Mouse (Mus musculus) 3134 (cell line): ENCODE results near the gene Ipo13.
A peak's percentile ranks its signal among the peaks of the same experiment; 100 is the strongest.

Experiments
- DNase-seq: peaks from one replicate; pipeline ENCODE4 v3.0.0-alpha.2; 2011; ENCODE audit warnings: low spot score; ENCODE audit not compliant: insufficient read length; ENCODE audit errors: extremely low read depth

Gene Ipo13

GRCm38 (mm10) chr4:117885093-117885492, 29.7 kb downstream of the Ipo13 start:
- no peak for DNase-seq

- no peak for DNase-seq
Observed at GRCm38 (mm10) chr4:117884146-117884545, 30.7 kb downstream of the Ipo13 start.

- no peak for DNase-seq
Observed at GRCm38 (mm10) chr4:117882701-117883691, 31.8 kb downstream of the Ipo13 start, which contains the start of gene B4galt2. B4galt2 (minus strand) TSS chr4:117883487.

DNA sequence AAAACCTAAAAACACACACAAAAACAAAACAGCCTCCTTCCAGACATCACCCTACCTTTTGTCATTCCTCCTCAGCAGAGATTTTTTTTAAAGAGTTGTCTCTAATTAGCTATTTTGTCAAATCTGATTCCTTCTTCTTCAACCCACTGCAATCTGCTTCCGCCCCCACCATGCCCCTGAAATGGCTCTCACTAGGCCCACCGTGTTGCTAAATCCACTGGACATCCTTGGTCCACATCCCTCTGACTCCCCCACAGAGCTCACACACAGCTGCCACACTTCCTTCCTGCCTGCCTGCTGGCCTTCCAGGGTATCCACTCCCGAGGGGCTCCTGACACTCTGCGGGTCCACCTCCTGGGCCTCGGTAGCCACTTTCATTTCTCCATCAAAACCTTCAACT, 36.1 kb downstream of the Ipo13 start:
- DNase-seq = no peak

GRCm38 (mm10) chr4:117878301-117878700, 36.5 kb downstream of the Ipo13 start:
- no peak for DNase-seq

DNA sequence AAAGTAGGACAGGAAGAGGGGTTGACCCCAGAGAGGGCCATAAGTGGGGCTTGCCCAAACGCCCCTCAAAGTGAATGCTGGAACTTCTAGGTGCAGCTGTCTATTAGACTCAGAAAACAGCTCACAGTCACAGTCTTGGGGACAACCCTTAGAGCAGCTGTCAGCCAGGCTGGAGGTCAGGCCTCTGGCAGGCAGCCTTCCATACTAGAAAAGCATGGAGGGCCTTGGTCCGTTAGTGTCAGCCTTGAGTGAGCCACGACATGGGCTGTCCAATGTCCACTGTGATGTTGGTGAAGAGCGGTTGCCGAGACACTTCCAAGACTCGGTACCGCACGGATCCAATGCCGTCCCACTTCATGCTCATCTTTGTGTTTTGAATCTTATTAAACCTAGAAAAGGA, 41.2 kb downstream of the Ipo13 start:
- DNase-seq = no peak

GRCm38 (mm10) chr4:117872471-117872886, 42.3 kb downstream of the Ipo13 start, which contains the start of gene Ccdc24:
Ccdc24 (minus strand) TSS chr4:117872557.
- DNase-seq = no peak

- DNase-seq = no peak
Observed at GRCm38 (mm10) chr4:117871787-117872186, 43.0 kb downstream of the Ipo13 start.

- no peak for DNase-seq
Observed at GRCm38 (mm10) chr4:117870437-117870836, 44.4 kb downstream of the Ipo13 start.

DNA sequence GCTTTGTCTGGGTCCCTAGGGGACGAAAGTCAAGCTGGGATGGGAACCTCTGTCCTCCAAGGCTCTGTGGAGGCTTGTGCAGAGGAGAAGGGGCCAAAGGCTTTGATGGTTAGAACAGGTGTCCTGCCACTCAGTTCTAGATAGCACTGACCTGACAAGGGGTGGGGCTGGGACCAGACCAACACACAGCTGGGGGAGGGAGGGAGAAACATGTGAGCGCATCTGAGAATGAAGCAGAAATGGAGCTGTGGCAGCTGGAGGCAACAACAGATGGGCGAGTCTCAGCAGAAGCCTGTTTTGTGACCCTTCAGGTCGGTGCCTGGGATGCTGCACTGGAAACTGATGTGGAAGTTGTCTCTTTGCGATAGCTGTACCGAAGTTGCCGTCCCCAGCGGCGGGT, 45.5 kb downstream of the Ipo13 start:
- DNase-seq = no peak

GRCm38 (mm10) chr4:117867823-117868222, 47.0 kb downstream of the Ipo13 start:
- no peak for DNase-seq

GRCm38 (mm10) chr4:117867000-117867399, 47.8 kb downstream of the Ipo13 start:
- DNase-seq = no peak

- peak; percentile 84 for DNase-seq
Observed at GRCm38 (mm10) chr4:117866083-117866482, 48.7 kb downstream of the Ipo13 start.

- no peak for DNase-seq
Observed at GRCm38 (mm10) chr4:117862823-117863222, 52.0 kb downstream of the Ipo13 start.

GRCm38 (mm10) chr4:117860570-117860969, 54.2 kb downstream of the Ipo13 start:
- no peak for DNase-seq

- peak; percentile 40 for DNase-seq
Observed at GRCm38 (mm10) chr4:117858794-117859193, 56.0 kb downstream of the Ipo13 start.

DNA sequence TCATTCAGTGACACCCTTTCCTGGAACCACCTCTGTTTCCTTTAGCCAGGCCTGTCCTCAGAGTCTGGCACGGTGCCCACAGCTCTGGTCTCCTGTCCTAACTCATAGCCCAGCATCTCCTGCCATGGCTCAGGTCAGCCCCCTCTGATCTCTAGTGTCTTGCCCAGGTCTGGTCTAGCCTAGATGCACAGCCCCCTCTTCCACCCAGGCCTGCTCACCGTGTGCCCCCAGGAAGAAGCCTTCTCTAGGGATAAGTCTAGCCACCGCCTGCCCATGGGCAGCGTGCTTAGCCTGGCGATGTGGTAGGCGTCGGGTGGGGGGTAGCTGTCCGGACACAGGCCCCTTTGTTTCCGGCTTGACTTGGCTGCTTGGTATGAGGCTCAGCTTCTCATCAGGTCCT, 59.7 kb downstream of the Ipo13 start:
- DNase-seq = no peak

DNA sequence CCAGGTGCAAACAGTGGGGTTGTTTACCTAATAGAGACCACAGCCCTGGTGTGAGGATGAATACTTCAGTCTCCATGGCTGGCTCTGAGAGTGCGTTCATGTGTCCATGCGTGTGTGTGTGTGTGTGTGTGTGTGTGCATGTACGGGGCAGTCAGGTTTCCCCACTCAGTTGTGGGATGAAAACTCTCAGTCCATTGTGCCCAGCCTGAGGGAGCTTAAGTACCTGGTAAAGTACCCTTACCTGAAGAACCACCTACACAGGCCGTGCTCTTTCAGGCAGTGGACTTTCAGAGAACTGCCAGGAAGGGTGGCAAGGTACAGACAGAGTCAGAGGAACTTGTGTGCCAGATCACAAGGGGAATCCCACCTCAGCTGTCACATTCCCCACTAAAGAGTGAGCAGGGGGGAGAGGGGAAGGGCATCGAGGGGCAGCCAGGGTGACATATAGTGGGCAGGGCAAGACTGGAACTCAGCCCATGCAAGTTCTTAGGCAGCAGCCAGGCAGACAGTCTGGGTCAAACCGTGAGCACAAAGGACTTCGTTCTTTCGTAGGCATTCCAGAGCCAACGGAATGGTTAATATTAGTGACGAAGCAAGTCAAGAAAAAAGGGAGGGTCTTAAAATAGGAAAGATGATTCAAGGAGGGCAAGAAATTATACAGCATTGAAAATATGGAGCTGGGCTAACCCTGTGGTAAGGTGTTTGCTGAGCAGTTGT, 62.5 kb downstream of the Ipo13 start:
- DNase-seq = no peak

DNA sequence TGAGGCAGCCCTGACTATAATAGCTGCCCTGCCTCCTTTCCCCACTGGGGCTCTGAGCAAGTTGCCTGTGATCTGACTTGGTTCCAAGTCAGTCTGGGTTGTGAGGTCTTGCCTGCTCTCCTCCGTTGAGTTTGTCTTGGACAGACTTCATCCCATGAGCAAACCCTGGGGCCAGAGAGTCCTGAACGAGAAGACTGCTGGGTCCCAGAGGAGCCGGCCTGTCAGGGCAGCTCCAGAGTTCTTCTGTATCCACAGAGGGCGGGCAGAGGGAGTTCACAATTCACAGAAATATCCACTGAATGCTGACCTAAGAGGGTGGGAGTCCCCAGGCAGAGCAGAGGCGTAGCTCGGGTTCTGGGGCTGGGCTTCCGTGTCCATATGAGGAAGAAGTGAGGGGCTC, 63.9 kb downstream of the Ipo13 start:
- DNase-seq = no peak

DNA sequence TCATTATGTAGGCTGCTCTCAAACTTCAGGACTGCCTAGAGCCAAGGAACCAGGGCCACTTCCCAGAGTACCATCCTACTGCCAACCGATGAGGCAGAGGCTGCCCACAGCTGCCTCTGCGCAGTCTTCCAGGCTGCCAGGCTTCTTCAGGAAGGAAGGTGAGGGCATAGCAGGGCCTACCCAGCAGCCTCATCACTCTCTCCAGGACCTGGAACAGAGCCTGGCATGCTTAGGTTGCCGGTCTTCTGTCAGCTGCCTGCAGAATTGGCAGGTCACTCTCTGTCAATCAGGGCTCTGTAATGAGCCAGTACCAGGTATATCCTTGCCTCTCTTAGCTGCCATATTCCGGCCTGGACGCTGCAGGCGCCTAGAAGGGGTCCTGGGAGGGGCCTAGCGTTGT, 64.6 kb downstream of the Ipo13 start:
- DNase-seq = no peak

DNA sequence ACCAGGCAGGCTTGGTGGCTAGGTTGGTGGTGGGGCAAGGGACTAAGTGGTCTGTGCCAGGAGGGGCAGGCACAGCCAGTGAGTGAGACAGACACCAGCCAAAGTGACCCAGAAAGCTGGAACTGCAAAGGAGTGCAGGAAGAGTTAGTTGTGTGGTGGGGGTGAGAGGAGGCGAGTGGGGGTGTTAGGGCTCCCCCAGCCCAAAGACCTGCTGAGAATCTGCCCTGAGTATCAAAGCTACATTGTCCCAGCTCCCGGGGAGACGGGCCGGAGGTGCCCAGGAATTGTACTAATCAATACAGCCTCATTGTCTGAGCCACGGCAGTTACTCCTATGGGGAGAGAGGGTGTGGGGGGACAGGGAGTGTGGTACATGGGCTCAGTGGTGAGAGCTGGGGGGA, 65.3 kb downstream of the Ipo13 start:
- no peak for DNase-seq

- DNase-seq = no peak
Observed at GRCm38 (mm10) chr4:117849063-117849462, 65.7 kb downstream of the Ipo13 start.
